Mouse (Mus musculus) midbrain, embryonic 15.5 days (tissue): ENCODE measurements around the gene Gm20388. TPM values are rescaled to one million over a fixed set of nuclear protein-coding genes. Genes with fewer than 3 reads are reported as not detected.

Experiments used
- ATAC-seq: fragments of 200-750 bp; cut with Nextera tagmentation; replicated peaks from 2 replicates; pipeline ENCODE4 v1.8.0; 2017; ENCODE audit warnings: moderate TSS enrichment
- H3K27ac ChIP-seq: fragments of 300-500 bp; sonication (generic); 2 replicates; pipeline ENCODE4 v1.5.1; 2015; ENCODE audit warnings: mild to moderate bottlenecking, inconsistent platforms
- H3K27me3 ChIP-seq: fragments of 300-500 bp; sonication (generic); replicated peaks from 2 replicates; pipeline ENCODE4 v1.6.1; 2015; ENCODE audit warnings: inconsistent platforms
- H3K36me3 ChIP-seq: fragments of 300-500 bp; sonication (generic); replicated peaks from 2 replicates; pipeline ENCODE4 v1.6.1; 2015; ENCODE audit warnings: inconsistent platforms
- H3K4me1 ChIP-seq: fragments of 300-500 bp; sonication (generic); 2 replicates; pipeline ENCODE4 v1.6.1; 2015; ENCODE audit warnings: inconsistent platforms
- H3K4me2 ChIP-seq: fragments of 300-500 bp; sonication (generic); 2 replicates; pipeline ENCODE4 v1.6.1; 2015; ENCODE audit warnings: inconsistent platforms, mild to moderate bottlenecking, moderate library complexity
- H3K4me3 ChIP-seq: fragments of 300-500 bp; sonication (generic); 2 replicates; pipeline ENCODE4 v1.5.1; 2015; ENCODE audit warnings: mild to moderate bottlenecking, inconsistent platforms
- H3K9ac ChIP-seq: fragments of 300-500 bp; sonication (generic); 2 replicates; pipeline ENCODE4 v1.6.1; 2015; ENCODE audit warnings: mild to moderate bottlenecking, inconsistent platforms
- H3K9me3 ChIP-seq: fragments of 300-500 bp; sonication (generic); 2 replicates; pipeline ENCODE4 v1.6.1; 2016; ENCODE audit warnings: inconsistent platforms
- WGBS: fragments of 180-500 bp; shearing (Covaris S2); methylation state at CpG from one replicate; pipeline ENCODE4 v1.1.7; 2015; ENCODE audit warnings: mixed read lengths; 5-methylcytosine and 5-hydroxymethylcytosine counted together
- polyA plus RNA-seq: library from polyadenylated mRNA; unstranded; fragments of >200 nt; fragmentation: Nextera tagmentation; extraction: Ambion mirVana; gene quantifications from 2 replicates; pipeline ENCODE4 v1.2.1, GENCODE M21; 2015

Gene Gm20388
- polyA plus RNA-seq, 1 experiment from 2014 or later: 5.6 TPM

DNA sequence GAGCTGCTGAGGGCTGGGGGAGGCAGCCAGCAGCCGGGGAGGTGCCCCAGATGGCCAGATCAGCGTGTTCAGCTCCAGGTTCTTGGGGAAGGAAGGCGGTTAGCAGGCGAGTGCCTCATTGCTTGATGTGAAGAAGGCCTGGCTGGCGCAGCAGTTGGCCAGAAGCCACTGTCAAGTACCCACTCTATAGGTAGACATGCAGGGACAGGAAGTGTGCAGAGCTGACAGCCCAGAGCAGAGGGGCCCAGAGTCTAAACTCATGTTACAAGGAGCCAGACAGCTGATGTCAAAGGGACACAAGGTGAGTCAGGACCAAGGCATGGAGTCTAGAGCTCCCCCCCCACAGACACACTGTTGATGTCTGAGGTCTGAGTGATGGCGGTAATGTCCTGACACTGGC lies 1639.4 kb downstream of the Gm20388 start:
- H3K36me3 ChIP-seq: peaks cover 27% of the 10 kb centered on the region
- H3K9me3 ChIP-seq: no peaks in the 10 kb centered on the region
- no peaks in the 10 kb centered on the region for H3K27me3 ChIP-seq
- H3K27ac ChIP-seq: no peak overlapping the region
- H3K4me2 ChIP-seq: no peak overlapping the region
- WGBS: 95% methylated on average over 6 of the region's 6 CpGs
- H3K9ac ChIP-seq: no peak overlapping the region
- no peaks in the 10 kb centered on the region for H3K4me1 ChIP-seq
- no peak overlapping the region for H3K4me3 ChIP-seq
- no peak for ATAC-seq

DNA sequence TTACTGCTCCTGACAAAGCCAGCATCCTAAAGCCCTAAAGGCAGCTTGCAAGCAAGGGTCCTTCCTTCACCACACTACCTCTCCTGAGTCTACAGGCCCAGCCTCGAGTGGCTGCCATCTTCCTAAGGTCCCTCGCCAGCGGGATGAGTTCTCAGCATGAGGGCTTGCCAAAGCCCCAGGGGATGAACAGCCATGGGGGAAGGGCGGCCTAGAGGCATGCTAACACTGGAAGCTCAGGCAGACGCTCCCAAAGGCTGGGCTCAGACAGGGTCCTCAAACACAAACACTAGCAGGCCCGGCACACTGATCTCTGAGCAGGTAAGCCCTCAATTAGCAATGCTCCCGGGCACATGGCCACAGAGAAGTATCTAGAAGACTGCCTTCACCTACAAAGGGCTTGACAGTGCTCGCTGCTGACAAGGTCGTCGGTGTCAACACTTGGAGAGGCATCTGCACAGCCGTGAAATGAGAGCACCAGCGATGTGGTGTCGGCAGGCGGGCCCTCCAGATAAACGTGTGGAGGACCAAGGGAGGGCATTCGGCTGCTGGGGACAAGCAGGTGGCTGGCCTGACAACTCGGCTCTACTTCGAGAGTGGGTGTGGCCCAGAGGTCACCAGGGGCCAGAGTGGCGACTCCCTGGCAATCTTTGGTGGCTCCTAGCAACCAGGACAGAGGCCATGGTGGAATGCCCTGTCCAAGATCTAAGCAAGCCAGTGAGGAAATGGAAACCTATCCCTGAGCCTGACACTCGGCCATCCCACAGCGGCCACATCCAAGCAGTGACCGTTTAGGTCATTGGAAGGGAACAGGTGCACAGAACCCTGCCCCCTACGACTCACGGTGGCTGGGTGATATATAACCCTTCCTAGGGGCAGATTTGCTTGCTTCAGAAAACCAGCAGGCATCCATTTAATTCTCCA lies 1640.7 kb downstream of the Gm20388 start:
- ATAC-seq: no peak
- 66% methylated on average over 24 of the region's 24 CpGs for WGBS
- H3K9ac ChIP-seq: no peak overlapping the region
- peaks cover 27% of the 10 kb centered on the region for H3K36me3 ChIP-seq
- H3K4me2 ChIP-seq: no peak overlapping the region
- H3K4me1 ChIP-seq: no peaks in the 10 kb centered on the region
- no peaks in the 10 kb centered on the region for H3K9me3 ChIP-seq
- no peaks in the 10 kb centered on the region for H3K27me3 ChIP-seq
- H3K27ac ChIP-seq: no peak overlapping the region
- no peak overlapping the region for H3K4me3 ChIP-seq

GRCm38 (mm10) chr8:121552506-121552905 lies 1641.9 kb downstream of the Gm20388 start:
- Histone ChIP-seq H3K9ac (no peak overlapping the region), H3K9me3 (no peaks in the 10 kb centered on the region), H3K4me1 (no peaks in the 10 kb centered on the region), H3K27me3 (no peaks in the 10 kb centered on the region), H3K4me3 (no peak overlapping the region), H3K36me3 (peaks cover 27% of the 10 kb centered on the region), H3K27ac (no peak overlapping the region), H3K4me2 (no peak overlapping the region)
- no peak for ATAC-seq
- 92% methylated on average over 9 of the region's 9 CpGs for WGBS

DNA sequence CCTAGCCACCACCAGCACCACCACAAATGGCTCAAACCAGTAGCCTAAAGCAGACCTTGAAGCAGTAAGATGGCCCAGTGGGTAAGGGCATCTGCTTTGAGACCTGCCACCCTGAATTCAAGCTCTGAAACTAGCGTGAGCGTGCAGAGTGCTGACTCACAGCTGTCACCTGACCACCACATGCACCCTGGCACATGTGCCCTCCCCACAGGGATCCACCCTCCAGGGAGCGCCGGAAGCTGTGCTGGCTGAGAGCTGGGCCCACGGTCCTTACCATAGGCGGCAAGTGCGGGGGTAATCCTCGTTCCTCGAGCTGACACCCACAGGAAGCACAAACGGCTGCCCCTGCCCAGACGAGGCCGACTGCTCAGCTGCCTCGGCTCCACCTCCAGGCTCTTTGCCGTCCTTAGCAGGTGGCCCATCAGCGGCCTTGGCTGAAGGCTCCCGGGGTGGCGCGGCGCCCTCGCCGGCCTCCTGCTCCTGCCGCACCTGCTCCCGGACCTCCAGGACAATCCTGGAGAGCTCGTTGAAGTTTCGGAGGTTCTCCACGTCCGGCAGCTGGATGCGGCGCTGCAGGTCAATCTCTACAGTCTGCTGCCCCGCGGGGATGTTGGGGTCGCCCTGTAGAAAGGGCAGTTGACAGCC lies 1643.3 kb downstream of the Gm20388 start:
- no peak overlapping the region for H3K4me2 ChIP-seq
- peaks cover 35% of the 10 kb centered on the region for H3K36me3 ChIP-seq
- H3K4me1 ChIP-seq: no peaks in the 10 kb centered on the region
- no peaks in the 10 kb centered on the region for H3K27me3 ChIP-seq
- no peaks in the 10 kb centered on the region for H3K9me3 ChIP-seq
- no peak overlapping the region for H3K4me3 ChIP-seq
- H3K9ac ChIP-seq: no peak overlapping the region
- ATAC-seq: no peak
- WGBS: 93% methylated on average over 32 of the region's 32 CpGs
- H3K27ac ChIP-seq: no peak overlapping the region

- Histone ChIP-seq H3K27me3 (no peaks in the 10 kb centered on the region), H3K9ac (no peak overlapping the region), H3K4me3 (no peak overlapping the region), H3K9me3 (no peaks in the 10 kb centered on the region), H3K27ac (no peak overlapping the region), H3K36me3 (peaks cover 27% of the 10 kb centered on the region), H3K4me2 (no peak overlapping the region), H3K4me1 (no peaks in the 10 kb centered on the region)
- WGBS: 90% methylated on average over 11 of the region's 11 CpGs
- ATAC-seq: no peak
Observed at GRCm38 (mm10) chr8:121557746-121558145, 1647.1 kb downstream of the Gm20388 start.

DNA sequence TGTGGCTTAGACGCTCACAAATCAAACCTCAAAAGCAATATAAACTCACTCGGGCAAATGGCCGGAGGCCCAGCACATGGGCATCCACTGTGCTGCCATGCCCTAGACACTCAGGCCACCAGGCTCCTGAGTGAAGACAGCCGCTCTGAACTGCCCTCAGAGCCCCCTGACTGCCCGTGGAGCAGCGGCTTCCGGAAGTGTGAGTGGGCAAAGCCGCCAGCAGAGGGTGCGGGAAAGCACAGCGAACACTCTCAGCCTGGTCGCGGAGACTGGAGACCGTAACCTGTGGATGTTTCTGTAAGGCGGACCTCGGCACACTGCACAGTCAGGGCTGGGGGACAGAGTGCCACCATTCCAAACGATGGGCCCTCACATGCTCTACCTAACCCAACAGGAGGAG lies 1647.9 kb downstream of the Gm20388 start:
- H3K9me3 ChIP-seq: no peaks in the 10 kb centered on the region
- no peak overlapping the region for H3K27ac ChIP-seq
- no peaks in the 10 kb centered on the region for H3K4me1 ChIP-seq
- no peak overlapping the region for H3K4me3 ChIP-seq
- H3K36me3 ChIP-seq: peaks cover 19% of the 10 kb centered on the region
- H3K9ac ChIP-seq: no peak overlapping the region
- no peak for ATAC-seq
- H3K27me3 ChIP-seq: no peaks in the 10 kb centered on the region
- 95% methylated on average over 16 of the region's 16 CpGs for WGBS
- no peak overlapping the region for H3K4me2 ChIP-seq

DNA sequence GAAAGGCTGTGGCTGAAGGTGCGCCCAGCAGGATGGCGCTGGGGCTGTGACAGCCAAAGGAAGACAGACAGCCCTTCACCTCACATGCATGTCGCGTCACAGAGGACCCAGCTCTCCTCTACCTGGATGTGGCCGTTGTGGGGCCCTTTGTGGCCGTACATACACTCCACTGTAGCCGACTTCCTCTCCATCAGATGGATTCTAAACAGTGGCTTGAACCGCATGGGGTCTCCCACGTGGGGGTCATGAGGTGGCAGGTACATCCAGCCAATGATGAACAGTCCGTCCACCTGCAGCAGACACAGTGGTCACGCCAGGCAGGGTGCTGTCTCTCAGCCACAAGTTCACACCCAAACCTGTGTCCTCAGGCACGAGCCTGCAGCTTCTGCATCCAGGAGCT lies 1649.2 kb downstream of the Gm20388 start:
- H3K27ac ChIP-seq: no peak overlapping the region
- no peaks in the 10 kb centered on the region for H3K9me3 ChIP-seq
- 93% methylated on average over 12 of the region's 12 CpGs for WGBS
- no peaks in the 10 kb centered on the region for H3K4me1 ChIP-seq
- no peak overlapping the region for H3K4me2 ChIP-seq
- H3K36me3 ChIP-seq: peaks cover 8% of the 10 kb centered on the region; the same call in 1 of the 2 replicates
- H3K9ac ChIP-seq: no peak overlapping the region
- ATAC-seq: no peak
- H3K4me3 ChIP-seq: no peak overlapping the region
- no peaks in the 10 kb centered on the region for H3K27me3 ChIP-seq

- H3K9me3 ChIP-seq: no peaks in the 10 kb centered on the region
- H3K9ac ChIP-seq: no peak overlapping the region
- no peak for ATAC-seq
- 98% methylated on average over 7 of the region's 7 CpGs for WGBS
- H3K4me3 ChIP-seq: no peak overlapping the region
- no peak overlapping the region for H3K27ac ChIP-seq
- H3K27me3 ChIP-seq: no peaks in the 10 kb centered on the region
- no peaks in the 10 kb centered on the region for H3K4me1 ChIP-seq
- H3K4me2 ChIP-seq: no peak overlapping the region
- H3K36me3 ChIP-seq: peaks cover 7% of the 10 kb centered on the region; the same call in 1 of the 2 replicates
Observed at GRCm38 (mm10) chr8:121560432-121561100, 1649.9 kb downstream of the Gm20388 start.

DNA sequence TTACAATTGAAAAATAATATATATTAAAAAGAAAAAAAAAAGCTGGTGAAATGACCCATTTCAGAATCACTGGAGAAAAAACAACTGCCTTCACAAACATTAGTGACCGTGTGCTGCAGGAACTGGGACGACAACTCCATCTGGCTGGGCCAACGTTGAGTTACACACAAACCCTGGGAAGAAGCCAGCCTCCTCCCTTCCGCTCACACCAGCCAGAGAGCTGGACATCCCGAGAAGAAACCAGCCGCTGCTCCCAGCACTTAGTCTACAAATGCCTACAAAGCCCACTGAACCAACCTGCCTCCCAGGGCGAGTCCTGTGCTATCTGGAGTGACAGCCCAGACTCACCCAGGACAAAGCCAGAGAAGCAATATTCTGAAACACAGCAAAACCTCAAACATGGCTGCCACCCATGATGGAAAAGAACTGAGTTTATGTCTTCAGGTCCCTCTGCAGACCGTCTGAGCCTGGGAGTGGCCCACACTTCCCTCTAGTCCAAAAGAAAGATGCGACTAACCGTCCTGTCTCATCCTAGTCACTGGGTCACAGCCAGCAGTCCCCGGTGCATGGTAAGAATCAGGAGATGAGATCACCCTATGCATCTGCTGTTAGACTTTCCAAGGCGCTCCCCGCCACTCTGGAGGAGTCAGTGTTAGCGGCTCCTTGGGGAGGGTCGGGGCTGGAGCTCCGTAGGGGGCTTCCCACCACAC lies 1651.2 kb downstream of the Gm20388 start:
- H3K9ac ChIP-seq: no peak overlapping the region
- no peaks in the 10 kb centered on the region for H3K4me1 ChIP-seq
- 86% methylated on average over 16 of the region's 16 CpGs for WGBS
- peaks cover 7% of the 10 kb centered on the region; the same call in 1 of the 2 replicates for H3K36me3 ChIP-seq
- H3K4me2 ChIP-seq: no peak overlapping the region
- H3K27ac ChIP-seq: no peak overlapping the region
- H3K27me3 ChIP-seq: no peaks in the 10 kb centered on the region
- ATAC-seq: no peak
- no peaks in the 10 kb centered on the region for H3K9me3 ChIP-seq
- H3K4me3 ChIP-seq: no peak overlapping the region

- WGBS: 74% methylated on average over 9 of the region's 9 CpGs
Observed at GRCm38 (mm10) chr8:121562941-121563351, 1652.3 kb downstream of the Gm20388 start.

DNA sequence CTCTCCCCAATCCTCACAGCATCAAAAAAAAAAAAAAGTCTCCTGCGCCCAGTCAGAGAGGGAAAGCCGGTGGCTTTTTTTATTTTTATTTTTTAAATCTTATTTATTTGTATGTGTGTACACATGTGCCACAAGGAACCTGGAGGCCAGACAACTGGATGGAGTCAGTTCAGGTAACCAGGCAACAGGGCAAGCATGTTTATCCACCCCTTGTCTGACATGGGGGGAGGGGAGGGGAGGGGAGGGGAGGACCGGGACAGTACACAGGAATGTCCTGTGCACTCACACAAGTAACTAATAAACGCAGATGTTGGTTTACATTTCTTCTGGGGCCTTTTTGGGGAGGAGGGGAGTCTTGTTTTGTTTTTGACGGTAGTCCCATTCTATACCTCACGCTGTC lies 1653.1 kb downstream of the Gm20388 start:
- Histone ChIP-seq H3K9ac (no peak overlapping the region), H3K4me1 (no peaks in the 10 kb centered on the region), H3K27ac (no peak overlapping the region), H3K36me3 (peaks cover under 1% of the 10 kb centered on the region; the same call in 1 of the 2 replicates), H3K27me3 (no peaks in the 10 kb centered on the region), H3K9me3 (no peaks in the 10 kb centered on the region), H3K4me3 (no peak overlapping the region), H3K4me2 (no peak overlapping the region)
- WGBS: 66% methylated on average over 6 of the region's 6 CpGs
- no peak for ATAC-seq

More at GRCm38 (mm10) chr8:121562941-121563351, 1652.3 kb downstream of the Gm20388 start:
- no peak overlapping the region for H3K4me2 ChIP-seq
- no peak overlapping the region for H3K4me3 ChIP-seq
- H3K27me3 ChIP-seq: no peaks in the 10 kb centered on the region
- no peak overlapping the region for H3K9ac ChIP-seq
- no peaks in the 10 kb centered on the region for H3K9me3 ChIP-seq
- no peak for ATAC-seq
- peaks cover 4% of the 10 kb centered on the region; the same call in 1 of the 2 replicates for H3K36me3 ChIP-seq
- no peaks in the 10 kb centered on the region for H3K4me1 ChIP-seq
- no peak overlapping the region for H3K27ac ChIP-seq

GRCm38 (mm10) chr8:121568321-121568720 lies 1657.7 kb downstream of the Gm20388 start:
- Histone ChIP-seq H3K36me3 (no peaks in the 10 kb centered on the region), H3K27me3 (no peaks in the 10 kb centered on the region), H3K27ac (no peak overlapping the region), H3K4me1 (peaks cover 2% of the 10 kb centered on the region; the same call in 1 of the 2 replicates), H3K9me3 (no peaks in the 10 kb centered on the region), H3K4me3 (no peak overlapping the region), H3K9ac (no peak overlapping the region), H3K4me2 (no peak overlapping the region)
- ATAC-seq: no peak
- WGBS: 83% methylated on average over 6 of the region's 6 CpGs
